Mouse (Mus musculus) cerebellum, adult 9-10 months (tissue): Measurements from ENCODE around the gene Gls.

Source experiments
- DNase-seq: peaks from one replicate; pipeline ENCODE4 v3.0.0; 2022

The Gls gene

DNA sequence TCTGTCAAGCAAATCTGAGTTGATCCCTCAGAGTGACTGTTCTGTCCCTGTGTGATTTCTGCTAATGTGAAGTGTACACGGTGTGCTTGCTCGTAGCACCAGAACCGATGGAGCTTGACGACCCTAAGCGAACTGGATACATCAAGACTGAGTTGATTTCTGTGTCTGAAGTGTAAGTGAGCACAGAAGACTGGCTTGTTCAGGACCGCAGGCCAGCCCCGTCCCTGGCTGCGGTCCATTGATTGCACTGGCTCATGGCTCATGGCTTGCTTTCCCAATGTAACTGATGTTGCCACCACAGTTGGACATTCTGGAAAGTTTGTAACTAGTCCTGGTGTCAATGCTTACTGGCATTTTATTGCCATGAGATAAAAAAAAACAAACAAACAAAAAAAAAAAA is 78.1 kb downstream of the Gls start:
- DNase-seq = no peak

GRCm38 (mm10) chr1:52152936-52153335 is 80.1 kb downstream of the Gls start:
- no peak for DNase-seq

- DNase-seq = no peak
Measured at GRCm38 (mm10) chr1:52152369-52152768, 80.7 kb downstream of the Gls start.

GRCm38 (mm10) chr1:52151166-52151565 is 81.9 kb downstream of the Gls start:
- DNase-seq = no peak

GRCm38 (mm10) chr1:52150676-52151075 is 82.4 kb downstream of the Gls start:
- DNase-seq = no peak

DNA sequence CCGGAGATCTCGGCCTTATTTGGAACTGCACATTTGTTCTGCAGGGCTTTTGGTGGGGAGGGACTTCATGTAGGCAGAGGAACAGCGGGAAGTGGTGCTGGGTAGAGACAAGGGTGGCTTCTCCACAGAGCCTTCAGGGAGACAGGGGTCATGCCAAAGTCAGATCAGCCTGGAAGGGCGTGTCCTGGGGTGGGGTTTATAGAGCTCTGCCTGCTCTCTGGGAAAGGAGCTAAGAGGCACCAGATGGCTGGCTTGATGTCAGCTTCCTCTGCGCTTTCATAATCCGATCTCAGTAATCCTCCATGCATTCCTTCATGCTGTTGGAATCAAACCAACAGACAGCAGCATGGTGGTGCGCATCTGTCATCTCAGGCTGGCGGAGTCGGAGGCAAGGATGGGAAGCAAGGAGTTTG is 83.1 kb downstream of the Gls start:
- peak; percentile 94 for DNase-seq

- DNase-seq = peak; percentile 39
Measured at GRCm38 (mm10) chr1:52148696-52149095, 84.3 kb downstream of the Gls start.

DNA sequence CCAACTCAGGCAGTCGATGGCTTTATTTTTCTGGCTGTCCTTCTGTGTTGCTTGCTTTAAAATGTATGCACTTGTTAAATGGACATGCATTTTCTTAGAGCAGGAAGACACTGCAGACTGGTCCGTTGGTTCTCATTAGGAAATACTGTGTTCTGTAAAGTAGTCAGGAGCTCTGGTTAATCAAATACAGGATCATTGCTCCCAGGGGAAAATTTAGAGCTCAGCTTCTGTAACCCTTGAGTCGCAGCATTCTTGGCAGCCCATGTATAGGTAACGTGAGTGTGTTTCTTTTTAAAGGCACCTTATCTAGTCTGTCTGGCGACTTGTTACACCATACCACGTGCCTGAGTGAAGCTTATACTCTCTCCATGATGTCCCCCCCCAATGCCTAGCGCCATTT is 84.9 kb downstream of the Gls start:
- no peak for DNase-seq

DNA sequence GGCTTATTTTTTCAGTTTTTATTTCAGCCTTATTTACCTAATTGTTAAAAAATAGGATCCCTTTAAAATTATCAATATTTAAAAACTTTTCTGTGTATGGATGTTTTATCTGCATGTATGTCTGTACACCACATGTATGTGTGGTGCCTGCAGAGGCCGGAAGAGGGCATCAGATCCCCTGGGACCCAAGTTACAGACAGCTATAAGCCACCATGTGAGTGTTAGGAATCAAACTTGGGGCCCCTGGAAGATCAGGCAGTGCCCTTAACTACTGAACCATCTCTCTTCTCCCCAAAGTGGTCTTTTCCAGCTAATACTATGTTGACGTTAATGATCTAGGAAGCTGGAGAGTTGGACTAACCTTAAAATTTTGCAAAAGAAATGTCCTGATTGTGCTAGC is 85.6 kb downstream of the Gls start:
- DNase-seq = no peak

DNA sequence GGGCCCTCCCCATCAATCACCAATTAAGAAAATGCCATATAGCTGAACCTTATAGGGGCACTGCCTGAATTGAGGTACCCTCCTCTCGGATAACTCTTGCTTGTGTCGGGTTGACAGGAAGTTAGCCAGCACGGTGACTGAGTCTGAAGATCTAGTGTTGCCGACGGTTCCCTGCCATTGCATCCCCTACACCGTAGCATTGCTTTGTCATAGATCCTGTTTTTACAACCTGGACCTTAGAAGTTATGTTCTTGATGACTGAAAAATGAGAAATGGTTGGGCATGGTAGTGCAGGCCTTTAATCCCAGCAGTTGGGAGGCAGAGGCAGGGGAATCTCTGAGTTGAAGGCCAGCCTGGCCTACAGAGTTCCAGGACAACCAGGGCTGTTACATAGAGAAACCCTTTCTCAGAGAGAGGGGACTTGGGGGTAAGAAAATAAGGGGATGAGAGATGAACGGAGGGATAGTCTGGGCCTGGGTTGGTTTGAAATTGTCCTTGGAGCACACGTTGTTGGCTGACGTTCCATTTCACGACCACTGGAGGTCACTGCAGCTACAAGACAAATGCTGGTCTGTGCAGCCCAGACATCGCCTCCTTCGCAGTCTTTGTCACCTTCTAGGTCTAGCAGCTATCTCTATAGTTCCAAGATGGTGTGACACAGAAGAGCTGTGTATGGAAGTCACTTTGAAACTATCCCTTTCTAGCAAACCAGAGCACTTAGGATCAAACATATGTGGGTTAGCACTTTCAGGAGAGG is 86.6 kb downstream of the Gls start:
- peak; percentile 79 for DNase-seq

GRCm38 (mm10) chr1:52144907-52145306 is 88.1 kb downstream of the Gls start:
- DNase-seq = no peak

DNA sequence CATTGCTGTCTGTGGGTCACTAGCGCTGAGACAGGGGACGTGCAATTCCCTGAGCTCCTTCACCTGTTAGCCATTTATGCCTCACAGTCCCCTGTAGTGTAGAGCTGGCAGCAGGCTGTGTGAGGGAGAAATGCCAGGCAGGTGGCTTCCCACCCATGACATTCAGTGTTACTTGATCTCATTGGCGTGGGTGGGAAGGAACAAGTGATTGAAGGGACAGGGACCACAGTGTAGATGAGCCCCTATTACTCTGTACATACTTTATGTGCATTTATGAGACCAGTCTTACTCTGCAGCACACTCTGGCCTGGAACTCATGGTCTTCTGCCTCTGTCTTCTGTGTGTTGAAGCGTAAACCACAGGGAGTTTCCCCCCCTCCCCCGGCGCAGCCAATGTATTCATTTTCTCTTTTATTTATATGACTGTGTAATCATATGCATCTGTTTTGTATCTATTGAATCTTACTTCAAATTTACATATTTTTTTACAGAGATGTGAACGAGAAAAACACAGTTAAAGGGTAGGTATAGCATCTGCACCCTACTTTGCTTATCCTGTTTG is 89.4 kb downstream of the Gls start:
- no peak for DNase-seq

DNA sequence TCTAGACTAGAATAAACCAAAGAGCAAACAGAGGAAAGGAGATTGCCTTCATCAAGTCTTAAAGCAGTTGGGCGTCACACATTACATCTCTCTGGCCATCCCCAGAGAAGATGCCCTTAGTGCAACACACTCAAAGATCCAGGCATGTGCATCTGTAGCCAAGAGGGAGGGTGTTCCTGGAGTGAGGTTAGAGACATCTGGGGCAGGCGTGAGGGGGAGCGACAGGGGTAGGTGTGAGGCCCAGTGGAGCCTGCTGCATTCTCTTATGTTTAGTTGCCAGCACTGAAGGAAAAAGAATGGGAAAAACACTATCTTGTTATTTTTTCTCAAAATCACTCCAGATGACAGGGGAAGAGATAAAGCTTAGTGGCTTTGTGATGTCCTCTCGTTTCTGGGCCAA is 89.8 kb downstream of the Gls start:
- DNase-seq = no peak

GRCm38 (mm10) chr1:52142117-52142516 is 90.9 kb downstream of the Gls start:
- DNase-seq = no peak

- no peak for DNase-seq
Measured at GRCm38 (mm10) chr1:52141482-52141881, 91.5 kb downstream of the Gls start.

- no peak for DNase-seq
Measured at GRCm38 (mm10) chr1:52140534-52140933, 92.5 kb downstream of the Gls start.

GRCm38 (mm10) chr1:52137292-52137691 is 95.7 kb downstream of the Gls start:
- no peak for DNase-seq

DNA sequence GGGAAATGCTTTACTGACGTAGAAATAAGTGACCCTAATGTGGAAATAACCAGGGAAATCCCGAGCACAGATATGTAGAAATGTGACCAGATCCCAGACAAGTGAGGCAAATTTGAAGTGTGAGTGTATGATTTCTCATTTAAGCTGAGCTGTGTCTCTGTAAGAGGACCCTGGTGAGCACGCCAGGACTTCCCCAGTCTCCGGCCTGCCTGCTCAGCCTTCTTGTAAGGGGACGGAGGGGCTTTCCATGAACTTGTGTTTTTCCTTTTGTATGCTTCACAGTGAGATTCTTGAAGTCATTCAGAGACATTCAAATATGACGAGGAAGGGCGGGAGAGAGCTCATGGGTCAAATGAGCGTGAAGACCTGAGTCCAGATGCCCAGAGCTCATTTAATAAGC is 99.8 kb downstream of the Gls start:
- DNase-seq = no peak

DNA sequence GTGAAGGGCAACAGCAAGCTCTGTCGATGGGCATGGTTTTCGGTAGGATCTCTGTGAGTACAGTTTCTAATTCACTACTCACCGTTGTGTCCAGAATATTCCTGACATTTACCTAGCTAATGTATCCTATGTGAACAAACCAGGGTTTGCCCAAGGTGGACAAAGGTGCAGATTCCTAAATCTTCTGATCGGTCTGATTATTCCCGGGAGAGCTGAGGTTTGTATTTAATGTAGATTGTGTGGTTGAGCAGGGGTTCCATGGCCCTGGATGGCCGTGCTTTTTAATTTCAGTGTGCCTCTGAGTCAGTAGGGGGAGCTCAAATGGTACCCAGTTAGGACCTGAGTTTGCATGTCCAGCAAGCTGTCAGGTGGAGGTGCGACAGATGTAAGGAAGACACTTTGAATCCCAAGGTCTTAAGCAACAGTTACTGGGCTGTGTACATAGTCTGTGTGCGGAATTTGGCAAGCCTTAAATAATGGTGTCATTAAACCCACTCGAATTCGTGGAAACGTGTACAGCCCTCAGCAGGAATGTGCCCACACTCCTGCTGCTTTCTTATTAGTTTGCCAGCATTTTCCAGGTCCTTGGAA is 101.2 kb downstream of the Gls start:
- DNase-seq = no peak

- no peak for DNase-seq
Measured at GRCm38 (mm10) chr1:52129794-52130193, 103.2 kb downstream of the Gls start.

- DNase-seq = no peak
Measured at GRCm38 (mm10) chr1:52127350-52127749, 105.7 kb downstream of the Gls start.

GRCm38 (mm10) chr1:52124818-52125217 is 108.2 kb downstream of the Gls start:
- no peak for DNase-seq

DNA sequence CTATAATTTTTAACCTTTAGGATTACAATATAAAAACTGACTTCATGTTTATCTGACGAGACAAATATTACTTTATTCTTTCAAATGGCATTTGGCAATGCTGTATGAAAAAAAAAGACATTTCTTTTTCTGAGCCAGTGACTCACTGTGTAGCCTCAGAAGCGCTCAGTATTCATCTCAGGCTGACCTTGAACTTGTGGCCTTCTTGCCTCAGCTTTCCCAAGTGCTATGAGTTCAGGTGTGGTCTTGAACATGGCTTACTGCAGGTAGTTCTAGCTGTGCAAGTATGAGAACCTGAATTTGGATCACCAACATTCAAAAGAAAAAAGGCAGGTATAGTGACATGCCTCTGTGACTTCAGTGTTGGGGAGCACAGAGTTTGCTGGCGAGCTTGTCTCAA is 112.0 kb downstream of the Gls start:
- no peak for DNase-seq

- DNase-seq = no peak
Measured at GRCm38 (mm10) chr1:52120191-52120590, 112.8 kb downstream of the Gls start.

GRCm38 (mm10) chr1:52119691-52120090 is 113.3 kb downstream of the Gls start:
- no peak for DNase-seq
